Mouse (Mus musculus): ENCODE measurements around the gene Myl10. TPM values are rescaled to one million over a fixed set of nuclear protein-coding genes. Genes with fewer than 3 reads are reported as not detected.

The Myl10 gene
- not detected for polyA plus RNA-seq (2014; fragmentation: Illumina TruSeq; extraction: RNeasy Lipid Tissue Mini Kit (QIAGEN cat#74804))

GRCm38 (mm10) chr5:136692784-136693183 is at the start of gene Myl10:
Gene Myl10 (plus strand): TSS chr5:136693146.

Other genes with a start within 250 kb of the Myl10 start
- gene Cux1, start 125.7 kb upstream of the Myl10 start, polyA plus RNA-seq (2014; fragmentation: Illumina TruSeq; extraction: RNeasy Lipid Tissue Mini Kit (QIAGEN cat#74804)), result 45.6 TPM
- 1.1 TPM for gene Col26a1, start 190.1 kb downstream of the Myl10 start, polyA plus RNA-seq (2014; fragmentation: Illumina TruSeq; extraction: RNeasy Lipid Tissue Mini Kit (QIAGEN cat#74804))
- 3.8 TPM for gene Ift22, start 215.0 kb downstream of the Myl10 start, polyA plus RNA-seq (2014; fragmentation: Illumina TruSeq; extraction: RNeasy Lipid Tissue Mini Kit (QIAGEN cat#74804))

Data from ovary, adult 10 weeks (tissue).